Mouse (Mus musculus) intestine, embryonic 15.5 days (tissue): ENCODE measurements at regions not wholly inside any gene's neighbourhood (a gene's known extent, or its start where the extent isn't known, plus 50 kb on each side); places are given as distances from the start of the nearest gene placed in this dataset.

ENCODE experiments used
- ATAC-seq: fragments of 200-750 bp; cut with Nextera tagmentation; 2 replicates; pipeline ENCODE4 v1.8.0; 2017; ENCODE audit warnings: moderate TSS enrichment, moderate library complexity
- H3K27ac ChIP-seq: fragments of 300-500 bp; sonication (generic); 2 replicates; pipeline ENCODE4 v1.5.1; 2015; ENCODE audit warnings: mild to moderate bottlenecking, inconsistent platforms
- H3K27me3 ChIP-seq: fragments of 300-500 bp; sonication (generic); replicated peaks from 2 replicates; pipeline ENCODE4 v1.6.1; 2015; ENCODE audit warnings: inconsistent platforms
- H3K36me3 ChIP-seq: fragments of 300-500 bp; sonication (generic); 2 replicates; pipeline ENCODE4 v1.6.1; 2015; ENCODE audit warnings: inconsistent platforms
- H3K4me1 ChIP-seq: fragments of 300-500 bp; sonication (generic); replicated peaks from 2 replicates; pipeline ENCODE4 v1.6.1; 2015; ENCODE audit warnings: inconsistent platforms
- H3K4me2 ChIP-seq: fragments of 300-500 bp; sonication (generic); replicated peaks from 2 replicates; pipeline ENCODE4 v1.6.1; 2015; ENCODE audit warnings: mild to moderate bottlenecking, inconsistent platforms
- H3K4me3 ChIP-seq: fragments of 300-500 bp; sonication (generic); replicated peaks from 2 replicates; pipeline ENCODE4 v1.5.1; 2015; ENCODE audit warnings: inconsistent platforms
- H3K9ac ChIP-seq: fragments of 300-500 bp; sonication (generic); 2 replicates; pipeline ENCODE4 v1.6.1; 2015; ENCODE audit warnings: inconsistent platforms
- H3K9me3 ChIP-seq: fragments of 300-500 bp; sonication (generic); 2 replicates; pipeline ENCODE4 v1.6.1; 2016; ENCODE audit warnings: inconsistent platforms
- WGBS: fragments of 180-500 bp; shearing (Covaris S2); methylation state at CpG from one replicate; pipeline ENCODE4 v1.1.7; 2015; 5-methylcytosine and 5-hydroxymethylcytosine counted together

DNA sequence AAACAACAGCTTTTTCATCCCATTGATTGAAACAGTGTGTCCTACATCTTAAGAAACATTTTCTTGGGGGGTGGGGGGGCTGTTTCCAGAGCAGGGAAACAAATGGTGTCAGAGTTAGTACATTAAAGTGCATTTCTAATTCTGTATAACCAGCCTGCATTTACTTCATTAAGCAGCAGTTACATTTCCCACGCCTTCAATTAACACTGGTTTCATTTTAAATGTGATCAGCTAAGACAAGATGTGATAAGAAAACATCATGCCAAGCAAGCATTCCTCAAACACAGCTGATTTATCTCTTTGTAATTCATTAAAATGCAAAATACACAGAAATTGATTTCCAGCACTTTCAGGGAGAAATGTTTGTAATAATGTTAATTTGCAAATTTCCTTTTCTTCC, 122.0 kb downstream of the Olfr1505 start:
- ATAC-seq, result no peak
- no peaks in the 10 kb centered on the region for H3K4me1 ChIP-seq
- 67% methylated on average over 1 of the region's 1 CpGs for WGBS

DNA sequence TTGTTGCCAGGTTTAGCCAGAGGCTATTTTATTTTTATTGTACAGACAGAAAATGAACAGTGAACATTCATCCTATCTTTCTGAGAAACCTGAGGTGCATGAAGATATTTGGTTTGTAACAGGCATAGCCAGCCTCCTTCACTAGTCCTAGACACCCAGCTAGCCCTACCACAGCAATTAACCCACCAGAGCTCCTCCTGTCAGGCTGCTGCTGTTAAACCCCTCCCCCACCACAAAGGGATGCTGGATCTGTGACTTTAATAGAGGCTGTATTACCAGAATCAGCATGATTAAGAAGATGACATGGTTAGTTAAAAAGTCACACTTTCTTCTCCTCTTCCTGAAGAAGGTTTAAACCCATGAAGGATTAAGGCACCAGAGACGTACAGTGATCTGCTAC, 122.5 kb downstream of the Olfr1505 start:
- Histone ChIP-seq H3K4me3 (no peak overlapping the region), H3K4me2 (no peak overlapping the region), H3K9me3 (no peaks in the 10 kb centered on the region), H3K27me3 (no peaks in the 10 kb centered on the region), H3K4me1 (no peaks in the 10 kb centered on the region), H3K27ac (no peak overlapping the region), H3K36me3 (no peaks in the 10 kb centered on the region), H3K9ac (no peak overlapping the region)
- 58% methylated on average over 1 of the region's 1 CpGs for WGBS
- no peak for ATAC-seq

More for the DNA sequence above, 122.0 kb downstream of the Olfr1505 start:
- Histone ChIP-seq H3K36me3 (no peaks in the 10 kb centered on the region), H3K27ac (no peak overlapping the region), H3K4me3 (no peak overlapping the region), H3K9ac (no peak overlapping the region), H3K27me3 (no peaks in the 10 kb centered on the region), H3K4me2 (no peak overlapping the region), H3K9me3 (no peaks in the 10 kb centered on the region)

DNA sequence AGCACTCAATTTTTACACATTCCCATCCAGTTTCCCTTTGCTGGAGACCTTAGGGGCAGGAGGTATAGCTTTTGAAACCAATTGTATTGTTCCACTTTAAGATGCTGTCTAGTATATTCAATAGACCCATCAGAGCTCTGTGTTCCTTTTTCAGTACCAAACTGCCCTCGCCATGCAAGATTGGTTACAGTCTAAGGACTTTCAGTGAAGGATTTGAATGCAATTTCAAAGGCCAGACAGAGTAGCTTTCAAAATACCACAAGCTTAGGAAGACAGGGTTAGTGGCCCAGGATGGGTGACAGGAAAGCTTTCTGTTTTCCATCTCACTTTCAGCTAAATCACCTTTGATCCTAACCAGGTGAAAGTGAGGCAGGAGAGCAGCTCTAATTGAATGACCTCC, 123.4 kb downstream of the Olfr1505 start:
- no peak overlapping the region for H3K4me3 ChIP-seq
- no peak overlapping the region for H3K27ac ChIP-seq
- H3K9me3 ChIP-seq, result no peaks in the 10 kb centered on the region
- ATAC-seq, result no peak
- H3K9ac ChIP-seq, result no peak overlapping the region
- no peaks in the 10 kb centered on the region for H3K36me3 ChIP-seq
- H3K4me1 ChIP-seq, result no peaks in the 10 kb centered on the region
- no peak overlapping the region for H3K4me2 ChIP-seq
- 55% methylated on average over 1 of the region's 1 CpGs for WGBS
- H3K27me3 ChIP-seq, result no peaks in the 10 kb centered on the region

DNA sequence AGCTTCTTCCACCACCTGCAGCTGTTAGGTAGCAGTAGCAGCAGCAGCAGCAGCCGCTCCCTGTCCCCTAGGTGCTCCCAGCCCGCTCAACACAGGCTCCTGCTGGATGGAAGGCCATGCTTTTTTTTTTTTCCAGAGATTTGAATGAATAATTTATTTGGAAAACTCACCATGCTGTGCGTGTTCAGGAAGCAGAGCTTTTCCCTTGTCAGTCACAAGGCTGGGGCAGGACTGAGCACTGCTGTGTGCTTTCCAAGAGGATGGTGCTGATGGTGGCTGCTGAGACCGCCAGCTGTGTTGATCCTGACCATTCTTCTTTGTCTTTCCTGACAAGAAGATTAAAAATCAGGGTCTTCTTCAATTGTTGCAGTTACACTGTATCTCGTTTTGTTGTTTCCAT, 129.4 kb downstream of the Olfr1505 start:
- Histone ChIP-seq H3K27me3 (no peaks in the 10 kb centered on the region), H3K4me1 (no peaks in the 10 kb centered on the region), H3K9me3 (no peaks in the 10 kb centered on the region), H3K36me3 (no peaks in the 10 kb centered on the region), H3K27ac (no peak overlapping the region), H3K4me3 (no peak overlapping the region), H3K4me2 (no peak overlapping the region), H3K9ac (no peak overlapping the region)
- ATAC-seq, result no peak
- 69% methylated on average over 5 of the region's 5 CpGs for WGBS

DNA sequence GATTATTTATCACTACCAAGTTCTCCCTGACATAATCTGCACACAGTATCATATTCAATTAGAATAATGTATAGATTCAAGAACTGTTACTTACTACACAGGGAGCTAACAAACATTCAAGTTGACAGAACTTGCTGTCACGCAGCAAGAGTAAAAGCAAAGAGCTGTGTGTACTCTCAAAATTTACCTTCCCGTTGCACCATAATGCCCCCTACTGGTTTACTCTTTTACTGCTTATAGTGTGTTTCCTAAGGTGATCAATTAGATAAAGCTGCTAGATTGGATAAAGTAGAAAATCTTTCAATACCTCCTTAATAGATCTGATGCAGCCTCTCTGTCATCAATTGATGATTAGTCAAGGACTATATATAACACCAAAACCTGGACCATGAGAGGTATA, 132.1 kb downstream of the Olfr1505 start:
- H3K27ac ChIP-seq, result no peak overlapping the region
- H3K4me1 ChIP-seq, result no peaks in the 10 kb centered on the region
- H3K9ac ChIP-seq, result no peak overlapping the region
- no peak overlapping the region for H3K4me2 ChIP-seq
- H3K9me3 ChIP-seq, result no peaks in the 10 kb centered on the region
- no peaks in the 10 kb centered on the region for H3K27me3 ChIP-seq
- H3K4me3 ChIP-seq, result no peak overlapping the region
- 57% methylated on average over 2 of the region's 2 CpGs for WGBS
- no peak for ATAC-seq
- no peaks in the 10 kb centered on the region for H3K36me3 ChIP-seq

DNA sequence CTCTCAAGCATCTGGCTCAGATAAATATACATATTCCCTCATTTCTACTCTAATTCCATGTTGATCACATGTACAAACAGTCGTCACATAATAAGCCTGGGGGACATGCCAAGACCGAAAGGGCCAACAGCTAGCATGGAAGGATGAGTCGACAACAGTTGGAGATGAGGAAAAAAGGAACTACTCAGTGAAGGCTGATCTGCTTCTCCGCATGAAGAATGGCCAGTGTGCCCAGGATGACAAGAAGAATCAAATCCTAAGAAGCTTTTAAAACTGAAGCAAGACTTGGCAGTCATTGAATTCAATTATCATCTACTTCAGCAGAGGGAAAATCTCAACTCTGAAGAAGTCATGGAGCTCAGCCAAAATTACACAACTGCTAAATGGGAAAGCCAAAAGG, 138.7 kb downstream of the Olfr1505 start:
- no peak for ATAC-seq
- no peaks in the 10 kb centered on the region for H3K4me1 ChIP-seq
- H3K27ac ChIP-seq, result no peak overlapping the region
- H3K9me3 ChIP-seq, result no peaks in the 10 kb centered on the region
- no peaks in the 10 kb centered on the region for H3K36me3 ChIP-seq
- 76% methylated on average over 4 of the region's 4 CpGs for WGBS
- no peaks in the 10 kb centered on the region for H3K27me3 ChIP-seq
- no peak overlapping the region for H3K4me3 ChIP-seq
- no peak overlapping the region for H3K4me2 ChIP-seq
- H3K9ac ChIP-seq, result no peak overlapping the region

DNA sequence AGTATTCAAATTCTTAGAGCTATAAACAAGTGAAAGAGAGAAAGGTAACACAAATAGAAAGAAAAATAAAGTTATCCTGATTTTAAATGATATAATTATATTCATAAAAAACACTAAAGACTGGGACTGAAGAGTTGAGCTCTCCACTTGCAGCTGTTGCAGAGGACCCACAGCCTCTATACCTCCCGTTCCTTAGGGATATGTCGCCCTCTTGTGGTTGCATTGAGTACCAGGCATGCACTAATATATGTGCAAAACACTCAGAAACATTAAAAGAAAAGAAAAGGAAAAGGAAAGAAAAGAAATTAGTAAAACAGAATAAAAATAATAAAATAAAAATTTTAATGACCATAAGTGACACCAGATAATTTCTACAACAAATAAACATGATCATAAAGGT, 167.2 kb downstream of the Olfr1505 start:
- no peaks in the 10 kb centered on the region for H3K36me3 ChIP-seq
- ATAC-seq, result no peak
- 17% methylated on average over 2 of the region's 2 CpGs for WGBS
- no peaks in the 10 kb centered on the region for H3K4me1 ChIP-seq
- H3K4me3 ChIP-seq, result no peak overlapping the region
- H3K27ac ChIP-seq, result no peak overlapping the region
- no peaks in the 10 kb centered on the region for H3K9me3 ChIP-seq
- H3K27me3 ChIP-seq, result no peaks in the 10 kb centered on the region
- no peak overlapping the region for H3K9ac ChIP-seq
- no peak overlapping the region for H3K4me2 ChIP-seq

DNA sequence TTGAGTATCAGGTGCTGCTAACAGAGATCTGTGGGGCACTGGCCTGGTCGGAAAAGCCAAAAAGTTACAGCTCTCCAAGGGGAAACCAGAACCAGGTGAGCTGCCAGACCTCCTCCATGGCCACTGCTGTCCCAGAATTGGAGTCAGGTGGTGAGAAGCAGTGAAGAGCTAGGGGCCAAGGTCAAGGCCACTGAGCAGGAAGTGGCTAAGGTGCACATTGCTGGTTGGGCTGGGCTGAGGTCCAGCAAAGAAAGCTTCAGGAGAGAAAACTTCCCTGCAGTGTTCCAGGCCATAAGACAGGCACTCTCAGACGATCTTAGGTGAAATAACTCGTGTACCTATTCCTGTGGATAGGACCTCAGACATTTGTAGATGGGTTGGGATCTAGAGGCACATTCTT, 171.4 kb downstream of the Olfr1505 start:
- Histone ChIP-seq H3K9me3 (no peaks in the 10 kb centered on the region), H3K4me3 (no peak overlapping the region), H3K27me3 (no peaks in the 10 kb centered on the region), H3K4me2 (no peak overlapping the region), H3K36me3 (no peaks in the 10 kb centered on the region), H3K9ac (no peak overlapping the region), H3K27ac (no peak overlapping the region), H3K4me1 (no peaks in the 10 kb centered on the region)
- 81% methylated on average over 3 of the region's 3 CpGs for WGBS
- no peak for ATAC-seq

DNA sequence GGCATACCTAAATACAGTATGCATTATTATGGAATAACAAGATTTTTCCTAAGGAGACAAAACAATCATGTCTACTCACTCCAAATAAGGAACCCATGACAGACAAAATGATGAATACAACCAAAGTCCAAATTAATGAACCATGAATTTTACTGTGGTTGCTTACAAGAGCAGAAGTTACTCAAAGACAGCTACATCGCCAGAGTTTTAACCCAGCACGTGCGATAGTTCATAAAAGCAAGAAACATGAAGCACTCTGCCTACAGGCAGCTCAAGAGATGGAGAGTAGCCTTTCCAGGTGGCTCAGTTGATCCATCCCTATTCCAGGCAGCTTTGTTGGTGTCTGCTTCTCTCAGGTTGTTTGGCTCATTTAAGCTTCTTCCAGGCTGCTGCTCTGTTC, 176.8 kb downstream of the Olfr1505 start:
- H3K36me3 ChIP-seq, result no peaks in the 10 kb centered on the region
- WGBS, result 94% methylated on average over 3 of the region's 3 CpGs
- no peaks in the 10 kb centered on the region for H3K4me1 ChIP-seq
- H3K9me3 ChIP-seq, result no peaks in the 10 kb centered on the region
- H3K27ac ChIP-seq, result no peak overlapping the region
- ATAC-seq, result no peak
- H3K4me3 ChIP-seq, result no peak overlapping the region
- H3K9ac ChIP-seq, result no peak overlapping the region
- H3K27me3 ChIP-seq, result no peaks in the 10 kb centered on the region
- H3K4me2 ChIP-seq, result no peak overlapping the region

DNA sequence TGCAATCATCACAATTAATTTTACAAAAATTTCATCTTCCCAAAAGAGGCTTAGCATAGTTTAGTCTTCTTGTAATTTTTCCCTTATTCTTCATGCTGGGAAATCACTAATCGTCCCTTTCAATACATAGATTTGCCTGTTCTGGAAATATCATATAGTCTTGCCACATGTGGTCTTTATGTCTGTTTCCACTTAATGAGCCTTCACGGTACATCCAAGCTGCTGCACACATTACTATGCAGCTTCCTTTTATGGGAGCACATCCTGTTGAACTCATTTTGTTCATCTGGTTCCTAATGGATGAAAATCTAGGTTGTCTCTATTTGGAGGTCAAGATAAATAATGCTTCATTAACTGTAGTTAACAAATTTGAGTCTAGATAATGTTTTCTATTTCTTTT, 180.9 kb downstream of the Olfr1505 start:
- H3K36me3 ChIP-seq, result no peaks in the 10 kb centered on the region
- 74% methylated on average over 2 of the region's 2 CpGs for WGBS
- ATAC-seq, result no peak

DNA sequence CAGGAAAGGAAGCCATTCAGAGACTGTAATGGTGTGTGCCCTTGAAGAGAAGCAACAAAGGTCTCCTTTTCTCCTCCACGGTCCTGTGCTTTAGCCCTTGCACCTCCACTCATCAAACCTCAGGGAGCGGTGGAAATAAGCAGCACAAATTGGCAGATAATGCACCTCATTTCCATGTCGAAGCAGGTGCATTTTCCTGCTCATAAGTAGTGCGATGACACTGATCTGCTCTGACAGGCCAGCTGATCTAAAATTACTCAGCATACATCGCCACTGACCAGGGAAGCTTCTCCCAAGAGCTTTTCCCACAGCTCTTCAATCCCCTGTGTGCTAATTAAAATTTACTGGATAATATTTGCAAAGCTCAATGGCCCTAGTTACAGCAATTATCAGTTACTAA, 182.9 kb downstream of the Olfr1505 start:
- no peaks in the 10 kb centered on the region for H3K9me3 ChIP-seq
- no peak overlapping the region for H3K4me3 ChIP-seq
- no peak overlapping the region for H3K4me2 ChIP-seq
- no peaks in the 10 kb centered on the region for H3K27me3 ChIP-seq
- WGBS, result 79% methylated on average over 5 of the region's 5 CpGs
- no peaks in the 10 kb centered on the region for H3K36me3 ChIP-seq
- ATAC-seq, result no peak
- H3K4me1 ChIP-seq, result no peaks in the 10 kb centered on the region
- H3K9ac ChIP-seq, result no peak overlapping the region
- no peak overlapping the region for H3K27ac ChIP-seq

More for the DNA sequence above, 180.9 kb downstream of the Olfr1505 start:
- Histone ChIP-seq H3K27ac (no peak overlapping the region), H3K27me3 (no peaks in the 10 kb centered on the region), H3K9ac (no peak overlapping the region), H3K4me2 (no peak overlapping the region), H3K4me3 (no peak overlapping the region), H3K9me3 (no peaks in the 10 kb centered on the region), H3K4me1 (no peaks in the 10 kb centered on the region)

DNA sequence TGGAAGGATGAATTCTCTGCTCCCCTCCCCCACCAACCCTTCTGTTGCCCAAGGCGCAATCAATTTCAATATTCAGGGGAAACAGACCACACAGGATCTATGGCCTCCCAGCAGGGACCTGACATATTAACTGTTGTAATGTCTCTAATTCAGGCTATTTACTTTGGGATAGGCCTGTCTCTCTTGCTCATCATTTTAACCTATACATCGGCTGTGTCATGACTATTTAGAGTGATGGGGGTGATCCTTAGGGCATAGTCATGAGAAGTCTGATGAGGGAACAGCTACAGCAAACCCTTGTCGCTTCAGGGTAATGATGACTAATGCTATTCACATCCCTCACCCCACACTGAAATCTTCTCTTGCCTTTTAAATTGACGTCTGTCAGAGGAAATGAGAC, 195.8 kb downstream of the Olfr1505 start:
- H3K4me3 ChIP-seq, result no peak overlapping the region
- H3K36me3 ChIP-seq, result no peaks in the 10 kb centered on the region
- H3K4me1 ChIP-seq, result no peaks in the 10 kb centered on the region
- ATAC-seq, result no peak
- H3K4me2 ChIP-seq, result no peak overlapping the region
- no peaks in the 10 kb centered on the region for H3K9me3 ChIP-seq
- WGBS, result 60% methylated on average over 4 of the region's 4 CpGs
- no peak overlapping the region for H3K9ac ChIP-seq
- no peak overlapping the region for H3K27ac ChIP-seq
- no peaks in the 10 kb centered on the region for H3K27me3 ChIP-seq

DNA sequence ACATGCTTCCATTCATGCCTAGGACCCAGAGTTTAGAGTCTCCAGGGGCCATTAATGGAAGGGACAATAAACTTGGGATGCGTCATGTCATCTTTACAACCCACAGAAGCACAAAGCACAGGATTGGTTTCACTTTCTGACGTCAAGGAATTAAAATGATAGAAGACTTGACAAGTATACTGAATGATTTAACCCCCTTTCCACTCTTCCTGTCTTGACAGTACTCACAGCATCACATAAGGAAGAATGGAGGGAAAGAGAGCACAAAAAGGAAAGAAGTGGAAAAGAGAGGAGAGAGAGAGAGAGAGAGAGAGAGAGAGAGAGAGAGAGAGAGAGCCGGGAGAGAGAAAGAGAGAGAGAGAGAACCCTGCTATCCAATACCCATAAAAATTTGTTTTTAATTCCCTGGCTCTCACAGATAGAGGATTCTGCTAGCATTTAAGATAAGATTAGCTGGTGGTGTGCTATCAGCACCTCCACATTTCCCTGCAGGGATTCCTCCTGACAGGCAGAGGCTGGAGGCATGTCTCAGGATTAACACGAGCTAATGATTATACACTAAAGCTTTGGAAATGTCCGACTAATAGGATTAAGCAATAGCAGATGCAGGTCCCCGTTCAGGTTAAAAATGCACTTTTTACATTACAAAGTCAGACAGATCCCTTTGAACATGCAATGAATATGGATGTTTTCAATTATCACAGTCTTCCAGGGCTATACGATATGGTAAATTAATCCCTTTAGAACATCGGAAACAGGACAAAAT, 210.2 kb downstream of the Olfr1505 start:
- no peak overlapping the region for H3K27ac ChIP-seq
- 26% methylated on average over 8 of the region's 8 CpGs for WGBS
- H3K4me2 ChIP-seq, result no peak overlapping the region; the same call in 1 of the 2 replicates
- H3K36me3 ChIP-seq, result no peaks in the 10 kb centered on the region
- no peak for ATAC-seq
- no peak overlapping the region for H3K4me3 ChIP-seq
- no peaks in the 10 kb centered on the region for H3K9me3 ChIP-seq
- no peaks in the 10 kb centered on the region for H3K27me3 ChIP-seq
- H3K9ac ChIP-seq, result no peak overlapping the region
- no peaks in the 10 kb centered on the region for H3K4me1 ChIP-seq
